Mouse (Mus musculus): ENCODE data around the gene Lrrc4.

The Lrrc4 gene

DNA sequence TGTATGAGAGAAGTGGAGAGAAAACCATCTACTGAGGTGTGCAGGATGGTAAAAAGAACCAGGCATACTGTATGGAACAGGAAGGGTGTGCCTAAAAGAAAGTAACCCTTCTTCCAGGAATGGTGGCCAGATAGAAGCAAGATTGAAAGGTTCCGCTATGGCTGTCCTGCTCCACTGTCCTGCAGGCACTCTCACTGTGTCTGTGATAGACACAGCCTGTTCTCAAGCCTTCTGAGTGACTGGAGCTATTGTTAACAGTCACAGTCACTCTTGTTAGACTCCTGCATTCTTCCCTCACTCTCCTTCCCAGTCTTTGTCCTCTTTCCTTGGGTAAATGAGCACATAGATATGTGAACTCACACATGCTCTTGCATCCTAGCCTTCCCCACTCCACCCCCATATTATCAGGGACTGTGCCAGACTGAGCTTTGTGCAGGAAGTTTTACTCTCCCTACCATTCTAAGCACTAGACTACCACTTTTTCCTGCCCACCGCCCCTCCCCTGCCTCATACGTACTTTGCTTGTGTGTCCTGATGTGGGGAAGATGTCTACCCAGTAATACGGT, 48.4 kb downstream of the Lrrc4 start:
- in situ Hi-C loops (cut with MseI, MboI), result no loop called here

DNA sequence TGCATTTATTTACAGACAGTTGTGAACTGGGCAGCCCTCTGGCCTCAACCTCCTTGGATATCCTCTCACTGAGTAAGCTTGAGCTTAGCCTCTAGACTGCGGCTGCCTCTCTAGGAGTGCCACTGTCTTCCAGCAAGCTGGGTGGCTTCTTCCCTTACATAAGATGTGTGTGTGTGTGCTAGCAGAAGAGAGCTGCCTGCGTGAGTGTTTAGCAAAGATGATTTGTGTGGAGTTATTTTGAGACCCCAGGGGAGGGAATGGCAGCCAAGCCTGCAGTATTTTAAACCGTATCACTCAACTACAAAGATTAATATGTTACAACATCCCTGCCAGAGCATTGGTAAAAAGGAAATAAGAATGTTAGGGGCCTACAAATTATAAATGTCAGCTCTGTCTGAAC, 49.9 kb downstream of the Lrrc4 start:
- in situ Hi-C loops (cut with MseI, MboI), result no loop called here

DNA sequence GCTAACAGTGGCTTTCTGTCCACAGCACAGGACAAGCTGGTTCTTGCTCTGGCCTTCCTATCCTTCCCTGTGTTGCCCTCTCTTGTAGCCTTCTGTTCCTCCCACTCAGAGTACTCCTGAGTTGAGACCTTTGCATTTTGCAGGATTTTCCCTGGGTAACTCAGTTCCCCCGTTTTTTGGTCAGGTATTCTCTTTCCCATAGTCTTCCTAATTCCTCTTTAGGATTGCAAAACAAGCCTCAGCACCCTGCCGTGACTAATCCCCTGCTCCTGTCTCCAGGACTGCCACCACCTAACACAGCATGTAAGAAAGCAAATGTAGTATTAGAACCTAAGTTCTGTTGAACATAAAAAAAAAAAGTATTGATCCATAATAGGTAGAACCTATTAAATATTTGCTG, 60.2 kb downstream of the Lrrc4 start:
- in situ Hi-C loops (cut with MseI, MboI), result no loop called here

DNA sequence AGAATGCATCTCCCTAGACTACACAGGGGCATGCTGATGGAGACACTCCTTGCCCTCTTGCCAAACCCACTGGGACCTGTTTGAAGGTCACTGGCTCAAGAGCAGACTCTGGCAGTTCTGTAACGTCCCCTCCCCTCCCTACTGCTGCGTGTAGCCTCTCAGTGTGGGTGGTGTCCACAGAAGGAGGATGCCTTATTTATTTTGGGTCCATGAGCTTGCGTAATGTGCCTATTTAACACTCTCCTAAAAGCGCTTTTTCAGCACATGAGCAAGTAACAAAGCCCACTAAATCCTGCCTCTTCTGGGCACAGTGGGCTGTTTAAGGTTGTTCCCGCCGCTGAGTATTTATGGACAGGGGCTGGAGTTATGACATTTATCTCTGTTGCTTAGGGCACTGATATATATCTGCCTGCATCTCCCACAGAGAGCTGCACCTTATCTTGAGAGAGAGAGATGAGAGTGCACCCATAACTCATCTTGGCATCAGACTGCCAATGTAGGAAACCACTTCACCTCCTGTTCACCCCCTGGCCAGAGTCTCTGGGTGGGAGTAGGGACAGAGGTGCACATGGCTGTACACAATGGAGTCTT, 63.6 kb downstream of the Lrrc4 start:
- in situ Hi-C loops (cut with MseI, MboI), result no loop called here

DNA sequence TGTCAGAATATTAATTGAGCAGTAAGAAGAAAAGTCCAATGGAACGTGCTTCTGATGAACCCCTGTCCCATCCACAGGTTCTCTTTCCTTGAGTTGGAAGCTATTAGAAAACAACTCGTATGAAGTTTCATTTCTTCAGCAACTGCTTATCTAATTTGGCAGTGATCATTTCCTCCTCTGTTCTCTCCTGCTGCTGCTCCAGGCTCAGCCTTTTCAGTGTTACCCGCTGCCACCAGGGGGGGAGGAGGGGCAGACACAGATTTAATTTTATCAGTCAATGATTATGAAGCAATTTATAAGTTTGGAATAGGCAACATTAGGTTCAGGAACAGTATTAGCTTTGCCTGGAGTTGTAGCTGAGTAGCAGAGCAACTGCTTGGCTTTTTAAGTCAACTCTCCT, 64.9 kb downstream of the Lrrc4 start:
- in situ Hi-C loops (cut with MseI, MboI), result no loop called here

DNA sequence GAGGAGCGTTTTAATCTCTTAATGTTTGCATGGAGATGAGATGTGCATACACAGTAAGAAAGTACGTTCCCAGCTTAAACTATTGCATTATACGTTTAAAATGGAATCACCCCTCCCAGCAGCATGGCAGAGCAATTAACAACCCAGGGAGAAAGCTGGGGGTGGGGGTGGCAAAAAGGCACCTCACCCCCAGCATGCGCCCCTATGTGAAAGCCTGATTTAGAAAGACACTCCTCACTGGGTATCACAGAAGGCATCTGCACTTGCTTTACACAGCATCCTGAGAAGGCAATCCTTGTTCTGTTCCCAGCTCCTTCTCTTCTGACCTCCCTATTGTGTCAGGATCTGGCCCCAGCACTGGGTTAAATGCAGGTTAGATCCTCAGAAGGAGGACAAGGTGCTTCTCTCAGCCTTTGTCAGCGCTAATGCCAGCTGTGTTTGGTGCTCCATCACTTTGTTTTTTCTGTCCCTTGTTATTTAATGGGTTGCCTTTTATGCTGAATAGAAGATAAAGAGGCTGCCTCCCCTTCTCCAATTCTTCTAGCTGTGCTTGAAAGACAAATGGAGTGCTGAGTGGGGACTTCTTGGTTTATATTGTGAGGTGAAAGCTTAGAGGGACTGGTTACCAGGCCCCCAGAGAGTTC, 69.3 kb downstream of the Lrrc4 start:
- in situ Hi-C loops (cut with MseI, MboI), result no loop called here

DNA sequence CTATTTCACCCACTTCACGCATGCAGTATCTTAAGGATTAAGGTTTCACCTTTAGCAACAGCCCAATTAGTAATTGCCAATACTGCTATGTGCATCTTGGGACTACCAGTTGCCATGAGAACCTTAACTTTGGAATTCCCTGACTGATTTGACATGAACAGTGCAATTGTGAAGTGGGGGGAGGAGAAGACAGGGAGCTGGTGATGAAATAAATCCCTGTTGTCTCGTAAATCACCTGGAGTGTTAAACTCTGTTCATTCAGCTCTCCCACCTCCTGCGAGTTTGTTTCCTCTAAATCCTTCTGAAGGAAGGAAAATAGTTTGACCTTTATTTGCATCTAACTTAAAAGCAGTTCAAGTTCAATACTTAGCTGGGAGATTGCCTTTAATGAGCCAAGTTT, 69.8 kb downstream of the Lrrc4 start:
- in situ Hi-C loops (cut with MseI, MboI), result no loop called here

DNA sequence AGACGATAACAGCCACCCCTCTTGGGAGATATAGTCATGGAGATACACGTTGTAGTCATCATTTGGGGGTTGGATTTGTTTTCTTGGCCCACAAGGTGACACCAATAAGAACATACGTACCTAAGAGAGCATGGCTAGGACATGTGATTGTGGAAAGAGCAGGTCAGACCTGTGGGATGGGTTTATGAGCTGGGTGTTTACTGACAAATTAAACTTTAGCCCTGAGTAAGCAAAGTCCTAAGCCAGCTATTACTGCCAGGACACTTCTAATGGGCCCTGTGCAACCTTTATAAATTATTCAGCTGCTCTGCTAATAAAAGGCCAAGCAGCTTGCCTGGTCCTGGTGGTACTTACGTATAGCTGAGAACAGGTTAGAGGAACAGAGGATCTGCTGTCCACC, 73.3 kb downstream of the Lrrc4 start:
- in situ Hi-C loops (cut with MseI, MboI), result no loop called here

DNA sequence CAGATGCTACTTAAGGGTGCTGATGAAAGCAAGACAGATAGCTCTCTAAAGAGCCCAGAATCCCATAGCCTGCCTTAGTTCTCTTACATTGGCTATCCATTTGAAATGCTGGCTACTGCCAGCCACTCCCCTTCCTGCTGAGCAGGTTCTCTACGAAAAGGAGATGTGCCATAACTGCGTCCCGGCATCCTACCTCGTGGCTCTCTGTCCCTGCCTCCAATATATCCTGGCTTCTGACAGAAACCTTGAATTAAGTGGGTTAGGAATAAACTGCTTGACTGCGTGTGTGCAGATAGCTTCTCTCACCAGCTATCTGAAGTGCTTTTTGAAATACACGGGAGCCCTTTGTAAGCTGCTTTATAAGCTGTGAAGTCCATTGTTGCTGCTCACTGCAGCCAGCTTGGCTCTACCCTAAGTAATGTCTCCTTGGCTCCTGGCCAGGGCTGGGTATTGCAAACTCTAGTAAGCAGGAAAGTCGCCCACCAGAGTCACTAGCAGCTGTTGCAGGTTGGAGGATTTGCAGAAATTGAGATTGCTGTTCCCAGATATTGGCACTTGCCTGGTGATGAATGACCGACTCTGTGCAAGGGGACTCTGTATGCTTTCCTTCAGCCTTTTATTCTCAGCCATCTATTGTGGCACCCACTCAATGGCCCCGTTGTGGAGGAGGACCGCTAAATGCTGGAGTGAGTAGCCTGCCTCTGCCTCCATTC, 75.1 kb downstream of the Lrrc4 start:
- in situ Hi-C loops (cut with MseI, MboI), result no loop called here

DNA sequence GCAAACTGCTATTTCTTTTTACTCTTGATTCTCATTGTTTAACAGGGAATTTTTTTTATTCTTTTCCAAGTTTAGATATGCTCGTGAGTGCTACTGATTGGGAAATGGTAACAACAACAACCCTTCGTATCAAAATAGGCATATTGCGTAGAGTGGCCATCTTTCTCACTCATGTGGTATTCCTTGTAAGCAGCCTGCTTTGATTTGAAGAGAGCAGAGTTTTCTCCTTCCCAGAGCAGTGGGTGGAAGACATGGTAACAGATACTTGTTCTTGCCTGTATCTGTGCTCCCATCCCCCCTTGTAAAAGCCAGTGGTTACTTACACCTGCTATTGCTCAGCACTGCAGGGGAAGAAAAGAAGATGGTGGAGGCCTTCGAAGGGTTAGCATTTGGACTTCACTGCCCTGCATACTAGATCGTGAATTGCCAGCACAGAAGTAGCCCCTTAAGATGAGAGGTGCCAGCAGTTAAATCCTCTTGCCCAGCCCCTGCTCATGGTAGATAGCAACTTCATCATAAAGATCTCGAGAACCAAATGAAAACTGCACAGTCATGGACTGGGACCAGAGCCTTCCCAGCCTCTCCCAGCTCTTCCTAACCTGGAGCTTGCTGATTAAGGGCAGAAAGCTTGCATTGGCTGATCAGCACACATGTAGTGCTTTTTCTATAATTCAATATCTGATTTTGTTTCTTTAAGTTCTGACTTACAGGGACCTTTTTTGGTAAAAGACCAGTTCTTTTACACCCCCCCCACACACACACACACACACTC, 77.2 kb downstream of the Lrrc4 start:
- in situ Hi-C loops (cut with MseI, MboI), result no loop called here

DNA sequence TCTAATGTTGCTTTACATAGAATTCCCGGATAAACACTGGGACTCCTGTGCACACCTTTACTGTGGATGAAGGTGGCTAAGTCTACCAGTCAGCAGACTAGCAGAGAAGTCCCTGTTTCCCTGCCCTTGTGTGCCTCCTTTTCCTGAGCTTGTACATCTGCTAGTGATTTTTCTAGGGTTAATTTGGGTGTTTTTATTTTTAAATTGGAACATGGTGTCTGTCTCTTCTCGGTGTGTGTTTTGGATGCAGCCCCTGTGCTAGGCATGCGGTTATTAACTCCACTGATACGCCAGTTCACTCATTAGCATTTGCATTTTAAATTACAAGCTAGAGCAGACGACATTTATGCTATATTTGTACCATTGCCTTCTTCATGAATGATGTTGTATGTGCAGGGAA, 77.9 kb downstream of the Lrrc4 start:
- in situ Hi-C loops (cut with MseI, MboI), result no loop called here

DNA sequence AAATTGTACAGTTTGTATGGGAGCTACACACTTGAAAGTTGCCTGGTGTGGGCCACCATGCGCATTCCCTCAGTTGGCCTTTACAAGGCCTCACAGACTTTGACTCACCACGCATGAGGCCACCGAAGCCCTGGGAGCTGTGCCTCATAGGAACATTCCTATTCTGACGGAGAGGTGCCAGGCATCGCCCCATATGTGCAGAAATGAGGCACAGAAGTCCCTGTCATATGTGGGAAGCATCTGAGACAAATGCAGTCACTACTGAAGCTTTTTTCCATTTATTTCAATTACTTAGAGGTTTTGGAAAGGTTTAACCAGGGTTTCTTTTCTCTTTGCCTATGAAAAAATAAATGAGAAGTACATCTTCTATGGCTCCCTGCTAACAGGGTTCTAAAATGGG, 78.3 kb downstream of the Lrrc4 start:
- in situ Hi-C loops (cut with MseI, MboI), result no loop called here

DNA sequence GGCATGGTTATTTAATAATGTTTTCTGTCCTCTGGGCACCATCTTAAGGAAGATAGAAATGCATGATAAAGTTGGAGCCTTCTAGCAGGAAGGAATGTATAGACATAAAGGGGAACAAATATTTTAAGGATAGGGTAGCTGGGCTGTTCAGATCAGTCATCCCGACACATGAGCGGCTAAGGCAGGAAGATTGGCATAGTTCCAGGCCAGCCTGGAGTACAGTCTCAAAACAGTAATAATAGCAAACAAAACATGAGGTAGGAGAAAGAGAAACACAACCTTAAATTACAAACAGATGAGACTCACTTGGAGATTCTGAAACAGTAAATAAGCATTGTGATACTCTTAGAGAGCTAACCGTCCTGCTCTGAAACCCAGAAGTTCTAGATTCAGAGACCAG, 80.4 kb downstream of the Lrrc4 start:
- in situ Hi-C loops (cut with MseI, MboI), result no loop called here

DNA sequence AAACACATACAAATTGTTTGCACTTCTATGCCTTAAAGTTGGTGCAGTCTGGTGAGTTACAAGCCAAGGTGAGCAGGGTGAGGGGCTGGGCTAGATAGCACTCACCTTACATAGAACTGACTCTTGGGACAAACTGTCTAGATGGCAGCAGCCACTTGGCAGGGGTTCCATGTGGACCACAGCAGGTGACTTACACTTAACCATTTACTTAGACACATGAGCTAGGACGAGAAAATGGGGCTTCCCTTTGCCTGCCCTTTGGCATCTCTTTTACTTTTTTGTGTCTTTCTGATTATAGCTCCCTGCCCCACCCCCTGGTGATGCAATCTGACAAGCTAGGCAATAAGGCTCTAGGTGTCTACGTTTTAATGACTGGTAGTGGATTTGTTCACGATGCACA, 82.3 kb downstream of the Lrrc4 start:
- in situ Hi-C loops (cut with MseI, MboI), result no loop called here

DNA sequence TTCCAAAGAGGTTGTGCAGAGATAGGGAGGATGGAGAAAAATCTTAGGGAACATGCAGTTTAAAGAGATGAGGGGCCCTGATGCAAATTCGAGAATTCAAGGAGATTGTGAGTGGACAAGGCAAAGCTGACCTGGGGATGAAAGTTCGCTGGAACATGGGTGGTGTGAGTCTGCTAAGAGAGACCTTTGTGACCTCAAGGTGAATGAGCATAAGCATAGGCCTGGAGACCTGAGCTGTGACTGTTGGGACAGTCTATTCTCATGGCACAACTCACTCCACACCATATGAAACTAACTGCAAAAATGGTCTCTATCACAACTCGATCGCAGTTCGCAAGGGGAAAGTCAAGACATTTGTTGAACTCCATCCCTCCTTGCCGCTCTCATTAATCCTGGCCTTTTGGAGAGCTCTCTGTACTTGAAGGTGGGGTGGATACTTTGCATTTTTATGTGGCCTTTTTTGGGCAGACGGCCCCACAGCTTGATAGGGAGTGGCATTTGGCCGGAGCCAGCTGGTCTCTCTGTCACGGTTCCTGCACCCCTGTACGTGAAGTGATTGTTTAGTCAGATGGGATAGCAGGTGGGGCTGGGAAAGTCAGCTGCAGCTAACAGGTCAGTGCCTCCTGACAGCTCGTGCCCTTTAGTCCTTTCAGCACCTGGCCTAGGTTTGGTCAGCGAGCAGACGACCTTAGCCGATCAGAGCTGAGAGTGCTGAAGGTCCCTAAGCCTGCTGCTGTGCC, 83.4 kb downstream of the Lrrc4 start:
- in situ Hi-C loops (cut with MseI, MboI), result no loop called here

DNA sequence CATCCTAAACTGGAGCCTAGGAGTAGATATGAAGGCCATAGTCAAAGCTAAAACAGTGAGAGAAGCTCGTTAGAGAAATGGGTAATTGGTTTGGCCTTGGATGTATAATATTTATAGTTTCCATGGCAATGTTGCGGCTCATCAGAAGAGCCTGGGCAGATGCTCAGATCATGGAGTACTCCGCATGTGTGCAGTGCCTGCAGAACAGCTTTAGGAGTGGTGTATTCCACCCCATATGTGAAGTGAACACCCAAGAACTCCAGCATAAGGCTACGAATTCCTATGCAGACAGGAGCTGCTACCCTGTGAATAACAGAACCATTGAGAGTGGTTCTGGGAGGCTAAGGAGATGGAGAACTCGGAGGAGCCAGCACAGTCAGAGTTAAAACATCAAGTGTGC, 84.5 kb downstream of the Lrrc4 start:
- in situ Hi-C loops (cut with MseI, MboI), result no loop called here

DNA sequence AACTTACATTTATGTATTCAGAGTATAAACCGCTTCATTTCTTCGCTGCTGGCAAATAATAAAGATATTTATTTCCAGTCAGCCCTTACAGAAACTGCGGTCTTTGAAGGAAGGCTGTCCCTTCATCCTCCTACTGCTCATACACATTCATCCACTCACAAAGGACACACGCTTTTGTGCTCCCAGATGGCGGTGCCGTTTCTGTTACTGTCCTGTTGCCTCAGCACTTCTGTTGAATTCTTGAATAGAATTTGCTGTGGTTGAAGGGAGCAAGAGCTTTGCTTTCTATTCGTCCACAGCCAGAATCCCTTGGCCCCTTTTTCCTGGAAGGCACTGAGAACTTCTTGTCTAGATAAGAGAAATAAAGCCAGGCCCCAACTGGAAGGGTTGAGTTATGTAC, 85.7 kb downstream of the Lrrc4 start:
- in situ Hi-C loops (cut with MseI, MboI), result no loop called here

DNA sequence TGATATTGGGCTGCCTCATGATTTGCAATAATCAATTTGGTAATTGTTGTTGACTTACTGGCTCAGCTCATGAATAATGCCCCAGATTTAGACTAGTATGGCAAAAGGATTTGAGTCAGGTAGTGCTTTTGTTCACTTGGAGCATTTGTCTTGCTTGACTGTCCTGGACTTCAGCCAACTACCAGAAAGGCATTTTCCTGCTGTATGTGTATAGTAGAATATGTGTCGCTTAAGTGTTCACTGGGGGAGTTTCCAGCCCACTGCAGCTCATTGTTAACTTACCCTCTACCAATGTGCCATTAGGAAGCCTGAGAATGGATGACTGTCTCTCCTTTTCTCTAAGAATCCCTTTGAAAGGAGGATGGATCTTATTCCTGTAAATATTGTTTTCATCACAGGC, 88.0 kb downstream of the Lrrc4 start:
- in situ Hi-C loops (cut with MseI, MboI), result no loop called here

DNA sequence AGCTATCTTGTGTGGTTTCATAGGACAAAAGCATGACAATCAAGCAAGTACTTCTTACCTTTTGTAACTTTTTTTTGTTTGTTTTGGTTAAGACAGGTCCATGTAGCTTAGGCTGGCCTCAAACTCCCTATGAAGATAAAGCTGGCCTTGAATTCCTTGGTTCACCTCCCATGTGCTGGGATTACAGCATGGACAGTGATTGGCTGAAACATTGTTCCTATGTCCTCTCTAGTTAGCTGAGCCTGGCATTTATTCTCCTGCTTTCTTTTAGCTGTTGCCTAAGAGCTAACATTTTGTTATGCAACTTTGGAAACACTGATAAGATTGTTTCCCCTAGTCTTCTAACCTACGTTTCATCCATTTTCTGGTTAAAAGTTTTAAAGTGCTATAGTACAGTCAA, 93.9 kb downstream of the Lrrc4 start:
- in situ Hi-C loops (cut with MseI, MboI), result no loop called here

DNA sequence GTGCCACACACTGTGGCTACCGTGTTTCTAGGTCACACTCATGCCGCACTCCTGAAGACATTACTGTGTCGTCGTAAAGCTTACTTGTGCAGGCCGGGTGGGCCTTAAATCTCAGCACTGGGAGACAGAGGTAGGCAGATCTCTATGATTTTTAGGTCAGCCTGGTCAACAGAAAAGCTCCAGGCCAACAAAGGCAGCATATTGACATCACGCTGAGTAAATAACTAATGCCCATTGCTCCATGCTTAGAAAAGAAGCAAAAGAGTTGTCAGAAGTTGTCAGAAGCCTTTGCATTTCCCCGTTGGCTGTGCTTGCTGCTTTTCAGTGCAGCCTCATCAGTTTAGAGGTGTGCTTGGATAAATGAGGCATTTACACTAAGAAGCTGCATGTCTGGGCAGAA, 94.9 kb downstream of the Lrrc4 start:
- in situ Hi-C loops (cut with MseI, MboI), result no loop called here

DNA sequence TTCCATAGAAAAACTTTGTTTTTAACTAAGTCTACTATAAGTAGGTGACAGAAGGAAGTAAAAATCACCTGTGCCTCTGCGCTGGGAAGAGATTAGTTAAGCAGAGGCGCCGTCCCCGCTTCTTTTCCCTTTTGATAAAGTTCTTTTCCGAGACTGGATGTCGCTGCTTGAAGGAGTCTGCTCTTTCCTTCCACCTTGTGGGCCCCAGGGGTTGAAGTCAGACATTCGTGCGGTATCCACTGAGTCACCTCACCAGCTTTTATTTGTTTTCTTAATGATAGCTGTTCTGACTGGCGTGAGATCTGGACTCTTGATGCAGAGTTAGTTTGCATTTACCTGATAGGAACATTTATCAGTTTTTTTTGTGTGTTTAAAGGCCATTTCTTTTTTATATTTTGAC, 96.4 kb downstream of the Lrrc4 start:
- in situ Hi-C loops (cut with MseI, MboI), result no loop called here
